Mouse (Mus musculus) erythroblast, adult 5-6 weeks (primary cell): Measurements from ENCODE around the gene Iqschfp. TPM values are rescaled to one million over a fixed set of nuclear protein-coding genes. Genes with fewer than 3 reads are reported as not detected.

Source experiments
- ATAC-seq: replicated peaks from 2 replicates; pipeline ENCODE4 v1.8.0; 2016; ENCODE audit warnings: moderate number of reproducible peaks, mild to moderate bottlenecking, moderate TSS enrichment, inconsistent platforms; ENCODE audit not compliant: poor library complexity, low FRiP score, severe bottlenecking
- total RNA-seq, 2 experiments: library from RNA; stranded (forward) in 1 of 2; stranded (reverse) in 1 of 2; fragments of 150-400 nt in 1 of 2; fragments of 200-764, 138-1000 nt in 1 of 2; gene quantifications; 2 replicates each; pipeline versions ENCODE4 v1.2.3 to v1.2.4; 2015 to 2017; ENCODE audit warnings: low replicate concordance in 2 of 2

The Iqschfp gene
- total RNA-seq, 2 experiments from 2014 or later, result not detected

DNA sequence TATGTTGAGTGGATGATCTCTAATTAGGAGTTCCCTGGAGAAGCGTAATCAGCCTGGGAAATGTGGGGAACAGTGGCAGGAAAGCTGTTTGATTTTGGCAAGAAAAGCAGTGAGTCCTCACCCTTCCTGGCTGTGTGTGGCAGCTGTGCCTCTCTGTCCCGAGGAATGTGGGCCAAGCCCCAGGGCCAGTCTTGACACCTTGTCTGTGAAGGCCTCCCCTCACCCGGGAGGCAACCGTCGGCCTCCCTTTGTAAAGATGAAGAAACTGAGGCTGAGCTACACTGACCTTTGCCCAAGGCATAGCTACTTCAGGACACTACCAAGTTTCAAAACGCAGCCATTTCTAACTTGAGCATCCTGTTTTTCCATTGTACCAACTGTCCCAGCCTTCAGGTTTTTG, 653.9 kb downstream of the Iqschfp start:
- no peak for ATAC-seq

DNA sequence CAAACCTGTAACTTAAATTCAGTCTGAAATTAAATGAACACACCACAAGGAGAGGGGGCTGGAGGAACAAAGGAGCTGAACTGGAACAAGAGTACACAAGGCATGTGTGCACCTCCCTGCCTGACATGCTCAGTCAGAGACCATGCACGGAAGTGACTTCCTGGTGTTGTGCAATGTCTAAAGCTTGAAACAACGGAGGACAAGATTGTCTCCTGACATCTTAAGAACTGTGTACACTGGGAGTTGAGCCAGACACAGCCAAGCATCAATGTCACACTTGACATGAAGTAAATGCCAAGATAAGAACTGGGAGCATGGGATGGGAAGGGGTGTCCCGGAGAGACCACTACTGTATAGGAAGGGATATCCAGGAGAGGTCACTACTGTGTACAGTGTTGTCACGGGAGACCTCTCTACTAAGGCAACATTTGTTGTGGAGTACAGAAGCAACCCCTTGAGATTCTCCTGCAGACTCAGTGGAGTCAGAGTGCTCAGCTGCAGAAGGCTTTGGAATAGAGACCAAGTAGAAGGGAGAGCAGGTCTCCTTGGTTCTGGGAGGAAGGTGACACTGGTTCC, 663.1 kb downstream of the Iqschfp start:
- ATAC-seq, result no peak

DNA sequence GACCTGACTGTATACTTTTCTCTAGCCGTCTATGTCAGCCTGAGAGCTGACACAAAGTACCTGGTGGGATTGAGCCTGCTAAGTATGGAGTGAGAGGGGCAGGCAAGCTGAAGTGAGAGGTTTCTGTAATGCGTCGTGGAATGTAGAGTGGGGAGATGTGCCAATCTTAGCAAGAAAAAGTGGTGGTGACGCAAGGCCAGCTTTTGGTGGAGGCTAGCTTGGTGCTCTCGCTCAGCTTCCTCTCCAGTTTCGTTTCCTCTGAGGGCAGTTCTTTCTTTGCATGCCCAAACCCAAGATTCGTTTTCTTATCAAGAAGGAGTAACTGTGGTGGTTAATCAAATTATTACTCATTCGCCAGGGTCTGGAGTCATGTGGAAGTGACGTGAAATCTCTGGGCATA, 664.9 kb downstream of the Iqschfp start:
- no peak for ATAC-seq

DNA sequence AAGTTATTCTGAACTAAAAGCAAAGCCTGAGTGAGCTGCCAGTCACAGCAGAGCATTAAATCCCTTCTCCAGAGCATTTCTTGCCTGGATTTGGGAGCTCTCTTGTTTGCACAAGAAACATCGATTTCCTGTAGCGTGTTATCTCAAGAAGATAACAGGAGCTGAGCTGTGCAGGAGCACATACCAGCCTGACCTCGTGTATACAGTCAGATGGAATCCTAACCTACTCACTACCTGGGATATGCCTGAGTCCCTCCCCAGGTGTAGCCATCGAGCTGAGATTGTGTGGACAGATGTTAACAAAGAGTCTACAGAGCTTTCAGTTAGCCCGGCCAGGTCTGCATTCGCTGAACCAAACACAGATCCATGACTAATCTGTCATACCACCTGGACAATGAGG, 666.7 kb downstream of the Iqschfp start:
- no peak for ATAC-seq

GRCm38 (mm10) chr3:68560057-68560456, 668.0 kb downstream of the Iqschfp start:
- ATAC-seq, result no peak

DNA sequence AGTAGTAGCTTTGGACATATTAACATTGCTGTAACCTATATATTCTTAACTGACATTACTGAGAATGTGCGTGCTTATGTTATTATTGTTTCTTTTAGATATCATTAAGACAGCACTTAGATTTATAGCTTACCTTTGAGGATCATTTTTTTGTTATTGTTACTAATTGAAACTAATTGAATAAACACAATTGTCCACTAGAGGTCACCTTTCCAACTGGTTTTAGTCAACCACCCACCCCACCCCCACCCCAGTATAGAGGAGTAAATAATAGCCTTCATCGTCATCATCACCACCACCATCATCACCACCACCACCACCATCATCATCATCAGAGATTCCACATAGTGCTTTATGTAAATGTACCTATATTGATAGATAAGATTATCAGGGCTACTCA, 670.8 kb downstream of the Iqschfp start:
- ATAC-seq, result no peak

DNA sequence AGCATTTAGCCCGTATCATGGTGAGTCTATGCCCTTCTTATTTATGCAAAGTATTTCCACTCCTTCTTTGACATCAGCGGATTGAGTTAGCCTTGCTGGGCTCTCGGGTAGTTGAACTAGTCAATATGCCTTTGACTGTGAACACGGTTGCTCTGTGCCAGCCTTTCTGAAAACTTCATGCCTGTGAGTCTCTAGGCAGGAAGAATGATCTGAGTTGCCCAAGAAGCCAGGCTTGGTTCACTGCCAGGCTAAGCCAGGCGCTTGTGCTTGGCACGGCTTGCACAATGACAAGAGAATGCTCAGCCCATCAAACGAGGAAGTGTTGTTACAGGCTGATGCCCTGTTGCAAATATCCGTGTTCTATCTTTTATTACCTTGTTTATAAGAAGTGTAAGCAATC, 671.9 kb downstream of the Iqschfp start:
- ATAC-seq, result no peak

GRCm38 (mm10) chr3:68564978-68565674, 673.1 kb downstream of the Iqschfp start:
- ATAC-seq, result no peak

DNA sequence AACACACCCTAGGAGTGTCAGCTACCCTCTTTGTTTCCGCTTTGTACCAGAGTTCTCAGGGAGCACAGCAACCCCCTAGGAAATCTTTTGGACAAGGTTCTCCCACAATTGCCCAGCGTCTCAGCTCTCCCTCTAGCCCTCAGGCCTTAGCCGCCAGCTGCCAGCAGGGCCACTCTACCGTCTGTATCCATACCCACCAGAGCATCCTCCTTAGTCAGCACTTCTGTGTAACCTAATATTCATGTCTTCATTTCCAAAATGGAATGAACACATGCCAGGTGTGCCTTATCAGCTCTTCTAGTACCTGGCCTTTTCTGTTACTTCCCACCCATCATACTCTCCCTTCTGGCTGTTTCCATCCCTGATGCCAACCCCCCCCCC, 673.6 kb downstream of the Iqschfp start:
- no peak for ATAC-seq

DNA sequence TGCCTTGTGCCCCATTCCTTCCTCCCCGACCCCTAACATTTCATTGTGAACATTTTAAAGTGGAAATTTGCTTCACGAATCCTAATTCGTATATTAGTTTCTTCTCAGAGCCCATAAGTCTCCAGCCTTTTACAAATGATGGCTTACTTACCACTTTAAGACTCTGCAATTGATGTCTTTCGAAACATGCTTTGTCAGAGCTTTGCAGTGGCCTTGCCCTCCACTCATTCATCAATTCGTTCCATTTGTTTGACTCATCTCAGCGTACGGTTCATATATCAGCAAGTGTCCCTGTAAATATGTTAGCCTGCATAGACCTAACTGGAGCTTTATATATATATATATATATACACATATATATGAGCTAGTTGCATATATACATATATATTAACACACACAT, 675.5 kb downstream of the Iqschfp start:
- no peak for ATAC-seq

DNA sequence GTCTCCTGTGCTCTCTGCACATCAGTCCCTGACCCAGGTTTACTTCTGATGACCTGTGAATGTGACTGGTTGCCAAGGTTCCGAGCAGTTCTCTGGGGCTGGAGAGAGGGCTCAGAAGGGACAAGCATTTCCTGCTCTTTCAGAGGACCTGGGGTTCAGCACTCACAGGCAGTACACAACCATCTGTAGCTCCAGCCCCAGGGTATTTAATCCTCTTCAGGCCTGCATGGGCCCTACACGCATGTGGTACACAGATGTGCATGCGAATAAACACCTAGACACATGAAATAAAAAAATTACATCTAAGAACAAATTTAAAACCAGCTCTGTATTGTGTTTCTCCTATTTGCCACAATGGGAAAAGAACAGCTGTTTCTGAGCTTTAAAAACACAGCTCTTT, 676.1 kb downstream of the Iqschfp start:
- ATAC-seq, result no peak

- ATAC-seq, result no peak
Measured at GRCm38 (mm10) chr3:68568716-68569115, 676.7 kb downstream of the Iqschfp start.

- no peak for ATAC-seq
Measured at GRCm38 (mm10) chr3:68570319-68570718, 678.3 kb downstream of the Iqschfp start.

DNA sequence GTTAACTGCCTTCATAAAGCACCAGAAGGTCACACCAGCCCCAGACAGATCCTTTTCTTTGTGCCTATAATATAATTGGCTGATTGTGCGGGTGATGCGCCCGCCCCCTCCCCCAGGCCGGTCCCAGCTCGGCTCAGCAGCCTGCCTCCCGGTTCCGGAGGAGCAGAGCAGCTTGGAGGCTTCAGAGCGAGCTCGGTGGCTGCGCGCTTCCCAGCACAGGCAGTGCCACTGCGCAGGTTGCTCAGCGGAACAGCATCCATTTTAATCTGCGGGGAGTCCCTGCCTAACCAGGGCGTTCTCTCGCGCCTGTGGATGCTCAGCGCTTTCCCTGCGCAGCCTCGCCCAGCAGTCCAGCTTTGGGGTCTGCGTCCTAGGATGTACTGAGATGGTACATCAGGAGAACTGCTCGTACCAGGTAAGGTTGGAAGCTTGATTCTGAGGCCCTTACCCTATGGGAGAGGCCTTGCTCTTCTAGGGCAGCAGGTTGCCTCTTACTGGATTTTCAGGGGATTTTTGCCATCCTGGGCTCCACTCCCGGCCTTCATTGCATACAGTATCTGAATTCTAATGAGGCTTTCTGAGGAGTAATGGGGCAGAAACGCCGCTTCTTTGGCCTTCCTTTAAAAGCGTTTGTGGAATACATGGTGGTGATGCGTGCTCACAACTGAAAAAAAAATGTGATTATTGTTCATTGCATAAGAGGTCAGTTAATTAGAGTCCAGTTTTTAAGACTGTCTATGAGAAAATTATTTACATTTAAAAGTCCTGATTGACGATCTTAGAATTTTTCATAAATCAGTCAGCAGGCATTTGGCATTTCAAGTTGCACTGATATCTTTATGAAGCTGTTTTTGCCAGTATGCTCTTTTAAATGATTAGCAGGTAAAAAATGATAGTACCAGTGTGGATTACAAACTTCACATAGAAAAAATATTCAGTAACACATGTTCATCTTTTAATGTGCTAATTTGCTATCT, 680.5 kb downstream of the Iqschfp start:
- peak; percentile 39; the same call in 1 of the 2 replicates for ATAC-seq

DNA sequence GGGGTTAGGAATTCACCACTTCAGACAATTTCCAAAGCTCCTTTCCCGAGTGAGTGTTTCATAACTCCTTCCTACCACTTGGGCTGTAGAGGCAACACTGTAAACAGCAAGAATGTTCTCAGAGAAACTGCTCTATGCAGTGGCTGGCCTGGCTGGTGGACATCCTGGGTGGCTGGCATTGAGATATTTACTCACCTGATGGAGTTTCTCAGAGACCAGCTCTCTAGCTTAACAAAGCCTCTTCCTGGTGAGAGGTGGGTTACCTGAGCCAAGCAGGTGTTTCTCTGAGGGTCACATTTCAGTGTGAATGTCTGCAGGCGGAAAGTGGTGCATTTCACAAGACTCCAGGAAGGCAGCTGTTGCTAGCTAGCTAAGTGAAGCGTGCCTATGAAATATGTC, 681.2 kb downstream of the Iqschfp start:
- ATAC-seq, result no peak

- ATAC-seq, result no peak
Measured at GRCm38 (mm10) chr3:68574097-68574496, 682.1 kb downstream of the Iqschfp start.

- no peak for ATAC-seq
Measured at GRCm38 (mm10) chr3:68574565-68574964, 682.5 kb downstream of the Iqschfp start.

GRCm38 (mm10) chr3:68575636-68576340, 683.8 kb downstream of the Iqschfp start:
- no peak for ATAC-seq

GRCm38 (mm10) chr3:68576431-68576830, 684.4 kb downstream of the Iqschfp start:
- no peak for ATAC-seq

GRCm38 (mm10) chr3:68576948-68577347, 684.9 kb downstream of the Iqschfp start:
- ATAC-seq, result no peak
